ENCODE assay signal across 27 mouse cellular contexts in genomic region chr7:143776137-143776536, GRCm38 (mm10). TPM values are rescaled to one million over a fixed set of nuclear protein-coding genes. Genes with fewer than 3 reads are reported as not detected.
DNase-seq lines count a peak whose midpoint lies in the region; ATAC-seq and TF ChIP-seq lines count a peak whose summit lies in the region.
"Had no signal": no experiment of that assay in that cellular context is flagged by ENCODE, and none has a peak within 500 bp of the region (broad histone marks: within the 10 kb centered on the region; RNA-seq: fewer than 3 reads in every experiment).

No protein-coding gene starts in this region.

- H3K4me3 ChIP-seq in liver, adult 2 months (ENCODE audit: insufficient read depth, low read depth, low read length): no peak overlapping the region
- H3K4me3 ChIP-seq in liver, embryonic 11.5 days (ENCODE audit: low read depth, low read length): no peak overlapping the region
- H3K4me3 ChIP-seq in intestine, postnatal 0 days (ENCODE audit: low read depth, low read length): no peak overlapping the region
- H3K4me3 ChIP-seq in liver, embryonic 15.5 days (replicated peaks): no peak overlapping the region
- no peak overlapping the region for H3K4me3 ChIP-seq in heart, adult 2 months
- H3K4me3 ChIP-seq: embryonic facial prominence, embryonic 13.5 days; forebrain, embryonic 15.5 days; hindbrain, embryonic 13.5 days; limb, embryonic 13.5 days; lung, embryonic 15.5 days; neural tube, embryonic 12.5 days had no signal

- no peaks in the 10 kb centered on the region for H3K36me3 ChIP-seq in liver, adult 2 months (ENCODE audit: control insufficient read depth, insufficient read depth, low read length)
- no peaks in the 10 kb centered on the region for H3K36me3 ChIP-seq in liver, embryonic 11.5 days (ENCODE audit: control insufficient read depth, insufficient read depth, low read length)
- H3K36me3 ChIP-seq in intestine, postnatal 0 days (ENCODE audit: control insufficient read depth, insufficient read depth): no peaks in the 10 kb centered on the region
- no peaks in the 10 kb centered on the region for H3K36me3 ChIP-seq in liver, embryonic 15.5 days (replicated peaks)
- no peaks in the 10 kb centered on the region for H3K36me3 ChIP-seq in heart, adult 2 months (ENCODE audit: control insufficient read depth, insufficient read depth, low read length)
- H3K36me3 ChIP-seq: embryonic facial prominence, embryonic 13.5 days; forebrain, embryonic 15.5 days; limb, embryonic 13.5 days; lung, embryonic 15.5 days; neural tube, embryonic 12.5 days had no signal

- no peak for TF ChIP-seq POLR2A in liver, adult 2 months (IDR thresholded peaks at IDR 0.05; ENCODE audit: extremely low read depth, insufficient read depth, low read length)
- no peak for TF ChIP-seq POLR2A in heart, adult 2 months (IDR thresholded peaks at IDR 0.05; ENCODE audit: insufficient read depth, low read depth, low read length)

- TF ChIP-seq EP300 in heart, adult 2 months (IDR thresholded peaks at IDR 0.05; ENCODE audit: insufficient read depth, low read depth, low read length): no peak

- H3K79me2 ChIP-seq in liver, adult 2 months (ENCODE audit: control insufficient read depth, insufficient read depth, low read length): no peaks in the 10 kb centered on the region
- H3K79me2 ChIP-seq in heart, adult 2 months (replicated peaks; ENCODE audit: control insufficient read depth, insufficient read depth, low read length): no peaks in the 10 kb centered on the region

- no peaks in the 10 kb centered on the region for H3K27me3 ChIP-seq in liver, adult 2 months (ENCODE audit: control insufficient read depth, insufficient read depth, low read length)
- no peaks in the 10 kb centered on the region for H3K27me3 ChIP-seq in liver, embryonic 11.5 days (replicated peaks; ENCODE audit: control insufficient read depth, insufficient read depth, low read length)
- H3K27me3 ChIP-seq in intestine, postnatal 0 days (replicated peaks; ENCODE audit: control insufficient read depth, insufficient read depth, low read length): no peaks in the 10 kb centered on the region
- H3K27me3 ChIP-seq in liver, embryonic 15.5 days: no peaks in the 10 kb centered on the region
- no peaks in the 10 kb centered on the region for H3K27me3 ChIP-seq in heart, adult 2 months (ENCODE audit: control insufficient read depth, insufficient read depth, low read length)
- H3K27me3 ChIP-seq: embryonic facial prominence, embryonic 13.5 days; forebrain, embryonic 15.5 days; limb, embryonic 13.5 days; lung, embryonic 15.5 days; neural tube, embryonic 12.5 days; Patski had no signal

- no peak overlapping the region for H3K27ac ChIP-seq in liver, adult 2 months (replicated peaks; ENCODE audit: insufficient read depth, low read depth, low read length)
- H3K27ac ChIP-seq in liver, embryonic 11.5 days (ENCODE audit: low read depth, low read length): no peak overlapping the region
- no peak overlapping the region for H3K27ac ChIP-seq in intestine, postnatal 0 days (ENCODE audit: low read depth, low read length)
- H3K27ac ChIP-seq in liver, embryonic 15.5 days (replicated peaks): 0 out of 2 replicates have a peak overlapping the region, but pooled peaks have one; percentile 29
- no peak overlapping the region for H3K27ac ChIP-seq in heart, adult 2 months
- H3K27ac ChIP-seq: embryonic facial prominence, embryonic 13.5 days; forebrain, embryonic 15.5 days; hindbrain, embryonic 13.5 days; kidney, postnatal 0 days; limb, embryonic 13.5 days; lung, embryonic 15.5 days; macrophage; neural tube, embryonic 12.5 days had no signal

- intact Hi-C loops in heart, adult 2 months (cut with DNase I): no loop called here

- no peak for TF ChIP-seq CTCF in liver, adult 2 months (IDR thresholded peaks at IDR 0.05; ENCODE audit: low read depth, low read length)
- TF ChIP-seq CTCF in intestine, postnatal 0 days (IDR thresholded peaks at IDR 0.05; ENCODE audit: low read depth): no peak
- TF ChIP-seq CTCF in heart, adult 2 months (IDR thresholded peaks at IDR 0.05): no peak

- H3K4me2 ChIP-seq in liver, embryonic 11.5 days: no peak overlapping the region
- H3K4me2 ChIP-seq in intestine, postnatal 0 days (replicated peaks; ENCODE audit: low read depth): no peak overlapping the region
- no peak overlapping the region for H3K4me2 ChIP-seq in liver, embryonic 15.5 days
- H3K4me2 ChIP-seq: embryonic facial prominence, embryonic 13.5 days; forebrain, embryonic 15.5 days; heart, embryonic 11.5 days; hindbrain, embryonic 13.5 days; limb, embryonic 13.5 days; lung, embryonic 15.5 days; midbrain, embryonic 11.5 days; neural tube, embryonic 12.5 days had no signal

- no peak for ATAC-seq in liver, embryonic 11.5 days (replicated peaks; ENCODE audit: low FRiP score)
- 0 out of 2 replicates have a peak, but pooled peaks have one; percentile 49 for ATAC-seq in intestine, postnatal 0 days
- no peak for ATAC-seq in liver, embryonic 15.5 days (ENCODE audit: insufficient read depth)
- no peak for ATAC-seq in frontal cortex, adult (ENCODE audit: low TSS enrichment)
- ATAC-seq: forebrain, embryonic 15.5 days; Patski had no signal

- WGBS in liver, adult 2 months: 27% methylated on average over 3 of the region's 3 CpGs
- 31% methylated on average over 3 of the region's 3 CpGs for WGBS in liver, embryonic 11.5 days
- 21% methylated on average over 3 of the region's 3 CpGs for WGBS in intestine, postnatal 0 days
- 25% methylated on average over 3 of the region's 3 CpGs for WGBS in liver, embryonic 15.5 days (ENCODE audit: insufficient replicate concordance)
- WGBS in heart, adult 2 months: 57% methylated on average over 3 of the region's 3 CpGs

- H3K4me1 ChIP-seq in liver, adult 2 months (ENCODE audit: control insufficient read depth, insufficient read depth, low read length): peaks cover 16% of the 10 kb centered on the region
- no peaks in the 10 kb centered on the region for H3K4me1 ChIP-seq in liver, embryonic 11.5 days (replicated peaks; ENCODE audit: control insufficient read depth, insufficient read depth, low read length)
- H3K4me1 ChIP-seq in intestine, postnatal 0 days (replicated peaks; ENCODE audit: control insufficient read depth, insufficient read depth, low read length): no peaks in the 10 kb centered on the region
- 0 out of 2 replicates have a peak, but pooled peaks cover 3% of the 10 kb centered on the region for H3K4me1 ChIP-seq in liver, embryonic 15.5 days (replicated peaks)
- peaks cover 9% of the 10 kb centered on the region for H3K4me1 ChIP-seq in heart, adult 2 months (ENCODE audit: control insufficient read depth, insufficient read depth, low read length)
- H3K4me1 ChIP-seq: embryonic facial prominence, embryonic 13.5 days; forebrain, embryonic 15.5 days; hindbrain, embryonic 13.5 days; limb, embryonic 13.5 days; lung, embryonic 15.5 days; neural tube, embryonic 12.5 days had no signal

- H3K9me3 ChIP-seq in liver, embryonic 11.5 days (ENCODE audit: control insufficient read depth, low read length): no peaks in the 10 kb centered on the region
- no peaks in the 10 kb centered on the region for H3K9me3 ChIP-seq in intestine, postnatal 0 days (ENCODE audit: control insufficient read depth)
- no peaks in the 10 kb centered on the region for H3K9me3 ChIP-seq in liver, embryonic 15.5 days (replicated peaks)
- H3K9me3 ChIP-seq: embryonic facial prominence, embryonic 13.5 days; forebrain, embryonic 15.5 days; hindbrain, embryonic 13.5 days; limb, embryonic 13.5 days; lung, embryonic 15.5 days; neural tube, embryonic 12.5 days had no signal

- H3K9ac ChIP-seq in liver, adult 2 months (ENCODE audit: low read depth, low read length): no peak overlapping the region
- H3K9ac ChIP-seq in liver, embryonic 11.5 days (ENCODE audit: low read depth, low read length): no peak overlapping the region
- H3K9ac ChIP-seq in intestine, postnatal 0 days (ENCODE audit: low read depth, low read length): no peak overlapping the region
- H3K9ac ChIP-seq in liver, embryonic 15.5 days: no peak overlapping the region
- no peak overlapping the region for H3K9ac ChIP-seq in heart, adult 2 months (ENCODE audit: low read depth, low read length)
- H3K9ac ChIP-seq: embryonic facial prominence, embryonic 13.5 days; forebrain, embryonic 15.5 days; hindbrain, embryonic 13.5 days; limb, embryonic 13.5 days; lung, embryonic 15.5 days; neural tube, embryonic 12.5 days had no signal

- peak; percentile 56 for DNase-seq in liver, adult 2 months (ENCODE audit: extremely low read depth, low read depth, low spot score)
- DNase-seq in liver, embryonic 11.5 days (ENCODE audit: low spot score): no peak
- peak; percentile 82 for DNase-seq in ZHBTc4 (ENCODE audit: low read depth, low spot score)
- no peak for DNase-seq in heart, adult 2 months
- DNase-seq in left cerebral cortex, adult 11 months (ENCODE audit: low spot score): no peak
- DNase-seq: adrenal gland, postnatal 36 days; cerebellum, adult 11-12 months; cerebellum, postnatal 14 days; heart, postnatal 10 days; right cerebral cortex, postnatal 4 days had no signal

RNA-seq across cellular contexts. Expression of gene Mrgpre, which starts 8.2 kb away (rescaled TPM):
- total RNA-seq in liver, adult 2 months (2014; rRNA removed): 0.09 and 0.54 TPM in 2 replicates
- 0.52 and 0.78 TPM in 2 replicates for polyA plus RNA-seq in liver, adult 2 months (2012; rRNA removed)
- polyA plus RNA-seq in liver, embryonic 11.5 days (2014; fragmentation: Nextera tagmentation; extraction: Ambion mirVana): 0.59 and 0.86 TPM in 2 replicates
- 1.0 and 1.5 TPM in 2 replicates for polyA plus RNA-seq in intestine, postnatal 0 days (2015; fragmentation: Nextera tagmentation; extraction: Ambion mirVana)
- polyA plus RNA-seq in liver, embryonic 15.5 days (2015; fragmentation: Nextera tagmentation; extraction: Ambion mirVana): 0.48 and 0.52 TPM in 2 replicates
- 1 to 10 TPM; 1.2 to 1.3 TPM for total RNA-seq in heart, adult 2 months (2021)
- polyA plus RNA-seq in heart, adult 2 months (2012; rRNA removed): 1.9 TPM in 2 replicates

RNA-seq across cellular contexts. Expression of gene Mrgprg, which starts 9.3 kb away (rescaled TPM):
- not detected in 2 replicates for total RNA-seq in liver, adult 2 months (2014; rRNA removed)
- 0.05 TPM in 1 of 2 replicates, not detected in the other for polyA plus RNA-seq in liver, adult 2 months (2012; rRNA removed)
- polyA plus RNA-seq in liver, embryonic 11.5 days (2014; fragmentation: Nextera tagmentation; extraction: Ambion mirVana): not detected in 2 replicates
- polyA plus RNA-seq in intestine, postnatal 0 days (2015; fragmentation: Nextera tagmentation; extraction: Ambion mirVana): not detected in 2 replicates
- polyA plus RNA-seq in liver, embryonic 15.5 days (2015; fragmentation: Nextera tagmentation; extraction: Ambion mirVana): not detected in 2 replicates
- not detected for total RNA-seq in heart, adult 2 months (2021)
- 0.15 and 0.18 TPM in 2 replicates for polyA plus RNA-seq in heart, adult 2 months (2012; rRNA removed)
- total RNA-seq: heart, postnatal 10 days; layer of hippocampus, postnatal 10 days; left cerebral cortex, postnatal 10 days; monocyte, adult 5-6 weeks had no signal
- polyA plus RNA-seq: embryonic facial prominence, embryonic 13.5 days; forebrain, embryonic 15.5 days; heart, embryonic 11.5 days; hindbrain, embryonic 13.5 days; kidney, postnatal 0 days; limb, embryonic 13.5 days; lung, embryonic 15.5 days; macrophage; midbrain, embryonic 11.5 days; neural tube, embryonic 12.5 days; Patski had no signal

RNA-seq across cellular contexts. Expression of gene Osbpl5, which starts 19.4 kb away (rescaled TPM):
- 2.7 and 2.8 TPM in 2 replicates for total RNA-seq in liver, adult 2 months (2014; rRNA removed)
- polyA plus RNA-seq in liver, adult 2 months (2012; rRNA removed): 3.0 and 3.8 TPM in 2 replicates
- 8.3 and 8.9 TPM in 2 replicates for polyA plus RNA-seq in liver, embryonic 11.5 days (2014; fragmentation: Nextera tagmentation; extraction: Ambion mirVana)
- polyA plus RNA-seq in intestine, postnatal 0 days (2015; fragmentation: Nextera tagmentation; extraction: Ambion mirVana): 11.3 and 13.1 TPM in 2 replicates
- 1.9 and 2.9 TPM in 2 replicates for polyA plus RNA-seq in liver, embryonic 15.5 days (2015; fragmentation: Nextera tagmentation; extraction: Ambion mirVana)
- total RNA-seq in heart, adult 2 months (2021): 10 to 100 TPM; 14.8 to 18.0 TPM
- 21.3 and 28.9 TPM in 2 replicates for polyA plus RNA-seq in heart, adult 2 months (2012; rRNA removed)

RNA-seq across cellular contexts. Expression of gene Nadsyn1, which starts 46.5 kb away (rescaled TPM):
- 22.5 and 32.8 TPM in 2 replicates for total RNA-seq in liver, adult 2 months (2014; rRNA removed)
- polyA plus RNA-seq in liver, adult 2 months (2012; rRNA removed): 19.6 and 25.7 TPM in 2 replicates
- polyA plus RNA-seq in liver, embryonic 11.5 days (2014; fragmentation: Nextera tagmentation; extraction: Ambion mirVana): 8.6 and 12.7 TPM in 2 replicates
- 24.8 and 26.4 TPM in 2 replicates for polyA plus RNA-seq in intestine, postnatal 0 days (2015; fragmentation: Nextera tagmentation; extraction: Ambion mirVana)
- 8.8 and 9.5 TPM in 2 replicates for polyA plus RNA-seq in liver, embryonic 15.5 days (2015; fragmentation: Nextera tagmentation; extraction: Ambion mirVana)
- 1 to 10 TPM; 3.8 to 4.3 TPM for total RNA-seq in heart, adult 2 months (2021)
- 6.1 and 9.4 TPM in 2 replicates for polyA plus RNA-seq in heart, adult 2 months (2012; rRNA removed)

RNA-seq across cellular contexts. Expression of gene Dhcr7, which starts 46.8 kb away (rescaled TPM):
- total RNA-seq in liver, adult 2 months (2014; rRNA removed): 85.9 and 101 TPM in 2 replicates
- 282 and 283 TPM in 2 replicates for polyA plus RNA-seq in liver, adult 2 months (2012; rRNA removed)
- polyA plus RNA-seq in liver, embryonic 11.5 days (2014; fragmentation: Nextera tagmentation; extraction: Ambion mirVana): 66.9 and 75.9 TPM in 2 replicates
- 30.4 and 31.2 TPM in 2 replicates for polyA plus RNA-seq in intestine, postnatal 0 days (2015; fragmentation: Nextera tagmentation; extraction: Ambion mirVana)
- polyA plus RNA-seq in liver, embryonic 15.5 days (2015; fragmentation: Nextera tagmentation; extraction: Ambion mirVana): 57.2 and 66.0 TPM in 2 replicates
- total RNA-seq in heart, adult 2 months (2021): 1 to 10 TPM; 5.1 to 5.7 TPM
- polyA plus RNA-seq in heart, adult 2 months (2012; rRNA removed): 22.2 and 26.9 TPM in 2 replicates

Comparison
In these comparisons a context has a peak if more than half of its experiments do, and no peak if none do; other contexts are left out.
1. DNase-seq: peak in liver, adult 2 months (single experiment) and ZHBTc4 (single experiment); none in liver, embryonic 11.5 days (single experiment), heart, adult 2 months (0 of 2) and left cerebral cortex, adult 11 months (single experiment).